Mouse (Mus musculus): ENCODE measurements around the gene Tm4sf20. TPM values are rescaled to one million over a fixed set of nuclear protein-coding genes. Genes with fewer than 3 reads are reported as not detected.

The Tm4sf20 gene
- polyA plus RNA-seq (2014; fragmentation: Illumina TruSeq; extraction: RNeasy Lipid Tissue Mini Kit (QIAGEN cat#74804); ENCODE audit: low read depth, low replicate concordance) = 0.22 TPM

DNA sequence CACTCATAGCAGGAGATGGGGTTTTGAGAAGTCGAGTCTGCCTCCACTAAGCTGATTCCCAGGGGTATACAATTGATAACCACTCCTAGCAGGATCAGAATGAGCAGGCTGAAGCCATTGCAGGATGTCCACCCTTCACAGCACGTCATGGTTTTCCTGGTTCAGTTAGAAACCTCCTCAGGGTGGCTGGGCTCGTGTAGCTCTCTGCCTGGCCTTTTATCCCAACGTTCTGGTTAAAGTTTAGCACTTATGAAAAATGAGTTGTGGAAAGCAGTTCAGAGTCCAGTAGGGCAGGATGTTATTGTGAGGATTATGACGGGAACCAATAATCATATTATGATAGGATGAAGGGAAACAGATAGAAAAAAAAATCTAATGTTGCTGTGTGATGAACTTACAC, at the start of gene Tm4sf20:
Gene Tm4sf20, minus strand, starts transcription at position 193 of the 400 bp plus-strand sequence.

DNA sequence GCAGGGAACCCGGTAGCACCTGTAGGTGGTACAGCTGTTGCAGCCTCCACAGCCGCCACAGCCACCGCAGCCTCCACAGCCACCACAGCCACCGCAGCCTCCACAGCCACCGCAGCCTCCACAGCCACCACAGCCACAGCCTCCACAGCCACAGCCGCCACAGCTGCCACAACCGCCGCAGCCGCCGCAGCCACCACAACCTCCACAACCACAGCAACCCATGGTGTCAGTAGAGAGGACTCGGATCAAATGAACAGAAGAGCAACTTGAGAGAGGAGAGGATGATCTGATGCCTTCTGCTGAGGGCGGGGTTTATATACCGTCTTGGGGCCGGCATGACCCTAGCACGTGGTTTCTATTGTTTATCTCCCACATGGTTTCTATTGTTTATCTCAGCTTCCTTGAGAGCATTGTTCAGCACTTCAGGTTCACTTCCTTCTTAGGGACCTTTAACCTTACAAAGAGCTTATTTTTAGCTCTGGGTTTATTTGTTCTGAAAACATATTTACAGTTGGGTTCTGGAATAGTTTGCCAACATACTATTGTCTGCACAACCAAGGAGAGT, 2.8 kb upstream of the Tm4sf20 start, which contains the start of gene Gm47791:
Gene Gm47791, minus strand, starts transcription at position 222 of the 565 bp plus-strand sequence.

DNA sequence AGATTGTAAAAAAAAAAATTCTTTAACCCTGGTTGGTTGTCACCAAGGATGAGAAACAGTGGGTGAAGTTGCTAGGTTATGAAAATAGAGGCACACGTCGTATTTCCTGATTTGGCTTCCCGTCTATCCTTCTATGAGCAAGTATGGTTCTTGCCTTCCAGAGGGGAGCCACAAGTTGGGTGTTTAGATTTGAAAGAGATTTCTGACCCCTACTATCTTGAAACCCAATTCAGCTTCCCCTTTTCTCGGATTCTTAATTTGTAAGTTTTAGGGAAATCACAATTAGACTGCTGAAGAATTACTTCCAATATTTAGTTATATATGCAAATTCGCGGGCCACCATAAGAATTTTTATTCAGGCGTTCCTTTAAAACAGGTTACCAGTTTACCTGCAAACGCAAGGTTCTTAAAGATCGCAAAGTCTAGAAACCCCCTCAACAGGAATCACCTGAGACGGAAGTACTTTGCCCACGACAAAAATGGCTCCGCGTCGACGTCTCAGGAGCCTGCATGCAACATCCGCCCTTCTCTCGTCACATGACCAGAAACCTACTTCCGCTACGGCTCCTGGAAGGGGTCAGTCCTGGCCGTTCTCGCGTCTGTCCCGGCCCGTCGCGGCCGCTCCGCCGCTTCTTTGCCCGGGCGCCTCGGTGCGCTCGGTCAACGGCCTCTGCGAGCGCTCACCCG, 43.8 kb downstream of the Tm4sf20 start, which contains the start of gene Mff:
Gene Mff, plus strand, starts transcription at position 552 of the 687 bp plus-strand sequence.

Other genes with a start within 250 kb of the Tm4sf20 start
- 6.6 TPM for gene Col4a4, start 181.6 kb downstream of the Tm4sf20 start, polyA plus RNA-seq (2014; fragmentation: Illumina TruSeq; extraction: RNeasy Lipid Tissue Mini Kit (QIAGEN cat#74804); ENCODE audit: low read depth, low replicate concordance)
- gene Col4a3, start 181.5 kb downstream of the Tm4sf20 start, polyA plus RNA-seq (2014; fragmentation: Illumina TruSeq; extraction: RNeasy Lipid Tissue Mini Kit (QIAGEN cat#74804); ENCODE audit: low read depth, low replicate concordance) = 5.9 TPM
- gene Mff, start 43.6 kb downstream of the Tm4sf20 start, polyA plus RNA-seq (2014; fragmentation: Illumina TruSeq; extraction: RNeasy Lipid Tissue Mini Kit (QIAGEN cat#74804); ENCODE audit: low read depth, low replicate concordance) = 614 TPM
- not detected for gene Gm47791, start 2.8 kb upstream of the Tm4sf20 start, polyA plus RNA-seq (2014; fragmentation: Illumina TruSeq; extraction: RNeasy Lipid Tissue Mini Kit (QIAGEN cat#74804); ENCODE audit: low read depth, low replicate concordance)
- gene Agfg1, start 71.0 kb upstream of the Tm4sf20 start, polyA plus RNA-seq (2014; fragmentation: Illumina TruSeq; extraction: RNeasy Lipid Tissue Mini Kit (QIAGEN cat#74804); ENCODE audit: low read depth, low replicate concordance) = 189 TPM
- 0.87 TPM for gene A030005L19Rik, start 144.9 kb upstream of the Tm4sf20 start, polyA plus RNA-seq (2014; fragmentation: Illumina TruSeq; extraction: RNeasy Lipid Tissue Mini Kit (QIAGEN cat#74804); ENCODE audit: low read depth, low replicate concordance)
- not detected for gene A030014E15Rik, start 156.5 kb upstream of the Tm4sf20 start, polyA plus RNA-seq (2014; fragmentation: Illumina TruSeq; extraction: RNeasy Lipid Tissue Mini Kit (QIAGEN cat#74804); ENCODE audit: low read depth, low replicate concordance)
- gene Gm6217, start 162.9 kb upstream of the Tm4sf20 start, polyA plus RNA-seq (2014; fragmentation: Illumina TruSeq; extraction: RNeasy Lipid Tissue Mini Kit (QIAGEN cat#74804); ENCODE audit: low read depth, low replicate concordance) = not detected
- gene A030003K21Rik, start 174.9 kb upstream of the Tm4sf20 start, polyA plus RNA-seq (2014; fragmentation: Illumina TruSeq; extraction: RNeasy Lipid Tissue Mini Kit (QIAGEN cat#74804); ENCODE audit: low read depth, low replicate concordance) = not detected
- gene Gm7544, start 187.6 kb upstream of the Tm4sf20 start, polyA plus RNA-seq (2014; fragmentation: Illumina TruSeq; extraction: RNeasy Lipid Tissue Mini Kit (QIAGEN cat#74804); ENCODE audit: low read depth, low replicate concordance) = not detected
- not detected for gene Gm47955, start 191.8 kb upstream of the Tm4sf20 start, polyA plus RNA-seq (2014; fragmentation: Illumina TruSeq; extraction: RNeasy Lipid Tissue Mini Kit (QIAGEN cat#74804); ENCODE audit: low read depth, low replicate concordance)
- not detected for gene Gm47959, start 232.1 kb upstream of the Tm4sf20 start, polyA plus RNA-seq (2014; fragmentation: Illumina TruSeq; extraction: RNeasy Lipid Tissue Mini Kit (QIAGEN cat#74804); ENCODE audit: low read depth, low replicate concordance)